Mouse (Mus musculus): ENCODE measurements at regions not wholly inside any gene's neighbourhood (a gene's known extent, or its start where the extent isn't known, plus 50 kb on each side); places are given as distances from the start of the nearest gene placed in this dataset.

GRCm38 (mm10) chr16:70141466-70141865 is 172.3 kb upstream of the Gbe1 start:
- H3K4me1 ChIP-seq (replicated peaks; ENCODE audit: control insufficient read depth, insufficient read depth, low read length) = no peaks in the 10 kb centered on the region
- no peaks in the 10 kb centered on the region for H3K36me3 ChIP-seq (ENCODE audit: control insufficient read depth, insufficient read depth)
- H3K4me3 ChIP-seq (ENCODE audit: low read depth, low read length) = no peak overlapping the region
- no peaks in the 10 kb centered on the region for H3K27me3 ChIP-seq (replicated peaks; ENCODE audit: control insufficient read depth, insufficient read depth, low read length)
- ATAC-seq = no peak
- no peaks in the 10 kb centered on the region for H3K9me3 ChIP-seq (ENCODE audit: control insufficient read depth)
- no peak overlapping the region for H3K9ac ChIP-seq (ENCODE audit: low read depth, low read length)
- WGBS = 76% methylated on average over 3 of the region's 3 CpGs
- no peak overlapping the region for H3K27ac ChIP-seq (ENCODE audit: low read depth, low read length)
- TF ChIP-seq CTCF (IDR thresholded peaks at IDR 0.05; ENCODE audit: low read depth) = no peak
- H3K4me2 ChIP-seq (replicated peaks; ENCODE audit: low read depth) = no peak overlapping the region

- no peak for TF ChIP-seq CTCF (IDR thresholded peaks at IDR 0.05; ENCODE audit: low read depth)
- 80% methylated on average over 10 of the region's 10 CpGs for WGBS
- Histone ChIP-seq H3K4me1 (replicated peaks; ENCODE audit: control insufficient read depth, insufficient read depth, low read length) (no peaks in the 10 kb centered on the region), H3K4me2 (replicated peaks; ENCODE audit: low read depth) (no peak overlapping the region), H3K36me3 (ENCODE audit: control insufficient read depth, insufficient read depth) (no peaks in the 10 kb centered on the region), H3K4me3 (ENCODE audit: low read depth, low read length) (no peak overlapping the region), H3K9me3 (ENCODE audit: control insufficient read depth) (no peaks in the 10 kb centered on the region), H3K27ac (ENCODE audit: low read depth, low read length) (no peak overlapping the region), H3K9ac (ENCODE audit: low read depth, low read length) (no peak overlapping the region), H3K27me3 (replicated peaks; ENCODE audit: control insufficient read depth, insufficient read depth, low read length) (no peaks in the 10 kb centered on the region)
- ATAC-seq = no peak
Measured at GRCm38 (mm10) chr16:70147673-70148359, 165.9 kb upstream of the Gbe1 start.

GRCm38 (mm10) chr16:70154587-70154986 is 159.2 kb upstream of the Gbe1 start:
- no peak overlapping the region for H3K4me3 ChIP-seq (ENCODE audit: low read depth, low read length)
- no peaks in the 10 kb centered on the region for H3K4me1 ChIP-seq (replicated peaks; ENCODE audit: control insufficient read depth, insufficient read depth, low read length)
- TF ChIP-seq CTCF (IDR thresholded peaks at IDR 0.05; ENCODE audit: low read depth) = no peak
- WGBS = 95% methylated on average over 7 of the region's 7 CpGs
- H3K27ac ChIP-seq (ENCODE audit: low read depth, low read length) = no peak overlapping the region
- H3K36me3 ChIP-seq (ENCODE audit: control insufficient read depth, insufficient read depth) = no peaks in the 10 kb centered on the region
- no peak overlapping the region for H3K9ac ChIP-seq (ENCODE audit: low read depth, low read length)
- no peaks in the 10 kb centered on the region for H3K9me3 ChIP-seq (ENCODE audit: control insufficient read depth)
- ATAC-seq = no peak
- no peaks in the 10 kb centered on the region for H3K27me3 ChIP-seq (replicated peaks; ENCODE audit: control insufficient read depth, insufficient read depth, low read length)
- no peak overlapping the region for H3K4me2 ChIP-seq (replicated peaks; ENCODE audit: low read depth)

GRCm38 (mm10) chr16:70160539-70160938 is 153.2 kb upstream of the Gbe1 start:
- 0 out of 2 replicates have a peak, but pooled peaks have one; percentile 22 for TF ChIP-seq CTCF (IDR thresholded peaks at IDR 0.05; ENCODE audit: low read depth)

GRCm38 (mm10) chr16:70175140-70175539 is 138.6 kb upstream of the Gbe1 start:
- 23% methylated on average over 7 of the region's 7 CpGs for WGBS
- Histone ChIP-seq H3K9ac (ENCODE audit: low read depth, low read length) (no peak overlapping the region), H3K4me3 (ENCODE audit: low read depth, low read length) (no peak overlapping the region), H3K9me3 (ENCODE audit: control insufficient read depth) (no peaks in the 10 kb centered on the region), H3K36me3 (ENCODE audit: control insufficient read depth, insufficient read depth) (no peaks in the 10 kb centered on the region), H3K4me2 (replicated peaks; ENCODE audit: low read depth) (no peak overlapping the region), H3K4me1 (replicated peaks; ENCODE audit: control insufficient read depth, insufficient read depth, low read length) (no peaks in the 10 kb centered on the region), H3K27ac (ENCODE audit: low read depth, low read length) (no peak overlapping the region), H3K27me3 (replicated peaks; ENCODE audit: control insufficient read depth, insufficient read depth, low read length) (no peaks in the 10 kb centered on the region)
- TF ChIP-seq CTCF (IDR thresholded peaks at IDR 0.05; ENCODE audit: low read depth) = no peak
- ATAC-seq = no peak

More at GRCm38 (mm10) chr16:70160539-70160938, 153.2 kb upstream of the Gbe1 start:
- Histone ChIP-seq H3K27me3 (replicated peaks; ENCODE audit: control insufficient read depth, insufficient read depth, low read length) (no peaks in the 10 kb centered on the region), H3K4me3 (ENCODE audit: low read depth, low read length) (no peak overlapping the region), H3K9me3 (ENCODE audit: control insufficient read depth) (no peaks in the 10 kb centered on the region), H3K4me2 (replicated peaks; ENCODE audit: low read depth) (no peak overlapping the region), H3K4me1 (replicated peaks; ENCODE audit: control insufficient read depth, insufficient read depth, low read length) (no peaks in the 10 kb centered on the region), H3K36me3 (ENCODE audit: control insufficient read depth, insufficient read depth) (no peaks in the 10 kb centered on the region), H3K27ac (ENCODE audit: low read depth, low read length) (no peak overlapping the region), H3K9ac (ENCODE audit: low read depth, low read length) (no peak overlapping the region)
- ATAC-seq = no peak

GRCm38 (mm10) chr16:70178975-70179374 is 134.8 kb upstream of the Gbe1 start:
- Histone ChIP-seq H3K9me3 (ENCODE audit: control insufficient read depth) (no peaks in the 10 kb centered on the region), H3K9ac (ENCODE audit: low read depth, low read length) (no peak overlapping the region), H3K4me1 (replicated peaks; ENCODE audit: control insufficient read depth, insufficient read depth, low read length) (no peaks in the 10 kb centered on the region), H3K36me3 (ENCODE audit: control insufficient read depth, insufficient read depth) (no peaks in the 10 kb centered on the region), H3K4me2 (replicated peaks; ENCODE audit: low read depth) (no peak overlapping the region), H3K27ac (ENCODE audit: low read depth, low read length) (no peak overlapping the region), H3K27me3 (replicated peaks; ENCODE audit: control insufficient read depth, insufficient read depth, low read length) (no peaks in the 10 kb centered on the region), H3K4me3 (ENCODE audit: low read depth, low read length) (no peak overlapping the region)
- no peak for ATAC-seq
- 74% methylated on average over 7 of the region's 7 CpGs for WGBS
- no peak for TF ChIP-seq CTCF (IDR thresholded peaks at IDR 0.05; ENCODE audit: low read depth)
